Mouse (Mus musculus) lung, adult 2 months (tissue): Measurements from ENCODE around the gene Golga3. TPM values are rescaled to one million over a fixed set of nuclear protein-coding genes. Genes with fewer than 3 reads are reported as not detected.

Experiments
- DNase-seq: peaks from one replicate; pipeline ENCODE4 v3.0.0; 2022
- H3K4me1 ChIP-seq: fragments of 200-500 bp; 2 replicates; pipeline ENCODE4 v1.6.1; 2011; ENCODE audit warnings: low read length; ENCODE audit not compliant: control insufficient read depth, insufficient read depth
- H3K4me3 ChIP-seq: fragments of 200-500 bp; replicated peaks from 2 replicates; pipeline ENCODE3; 2011; ENCODE audit warnings: low read depth, mild to moderate bottlenecking, control low read depth, low read length; ENCODE audit errors: extremely low read depth
- CTCF ChIP-seq: fragments of 200-500 bp; IDR thresholded peaks from 2 replicates; pipeline ENCODE4 v1.5.1; 2011; ENCODE audit warnings: mild to moderate bottlenecking, low read length, control low read depth; ENCODE audit not compliant: insufficient read depth
- POLR2A ChIP-seq: fragments of 200-500 bp; IDR thresholded peaks from 2 replicates; pipeline ENCODE4 v1.6.1; 2011; ENCODE audit warnings: low read depth, mild to moderate bottlenecking, control low read depth, low read length, borderline replicate concordance; ENCODE audit errors: extremely low read depth
- WGBS: fragments of 180-500 bp; shearing (Covaris S2); methylation state at CpG from one replicate; pipeline ENCODE4 v1.1.7; 2018; 5-methylcytosine and 5-hydroxymethylcytosine counted together
- polyA plus RNA-seq: library from polyadenylated mRNA; depleted of rRNA; stranded (reverse); fragments of >200 nt; gene quantifications from 2 replicates; pipeline ENCODE4 v1.2.3, GENCODE M21; 2012

Gene Golga3
- polyA plus RNA-seq, 1 experiment = 11.1 TPM

DNA sequence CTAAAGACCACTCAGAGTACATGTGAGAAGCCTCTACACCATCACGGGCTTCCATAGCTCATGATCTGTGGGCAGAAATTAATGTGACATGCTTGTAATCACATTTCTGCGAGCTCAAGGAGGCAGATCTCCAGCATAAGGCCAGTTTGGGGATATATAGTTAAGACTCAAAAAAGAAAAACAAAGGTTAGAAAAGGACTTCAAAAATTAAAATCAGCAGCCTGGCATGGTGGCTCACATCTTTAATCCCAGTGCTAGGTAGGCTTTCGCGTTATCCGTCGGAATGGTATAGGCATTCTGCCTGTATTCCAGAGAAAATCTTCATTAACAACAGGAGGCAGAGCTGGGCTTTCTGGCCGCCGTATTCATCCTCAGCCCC, 53.9 kb downstream of the Golga3 start:
- Histone ChIP-seq H3K4me1 (peaks cover 8% of the 10 kb centered on the region), H3K4me3 (peak overlapping the region; percentile 88)
- 6% methylated on average over 8 of the region's 8 CpGs for WGBS
- TF ChIP-seq CTCF (no peak), POLR2A (no peak)
- no peak for DNase-seq

DNA sequence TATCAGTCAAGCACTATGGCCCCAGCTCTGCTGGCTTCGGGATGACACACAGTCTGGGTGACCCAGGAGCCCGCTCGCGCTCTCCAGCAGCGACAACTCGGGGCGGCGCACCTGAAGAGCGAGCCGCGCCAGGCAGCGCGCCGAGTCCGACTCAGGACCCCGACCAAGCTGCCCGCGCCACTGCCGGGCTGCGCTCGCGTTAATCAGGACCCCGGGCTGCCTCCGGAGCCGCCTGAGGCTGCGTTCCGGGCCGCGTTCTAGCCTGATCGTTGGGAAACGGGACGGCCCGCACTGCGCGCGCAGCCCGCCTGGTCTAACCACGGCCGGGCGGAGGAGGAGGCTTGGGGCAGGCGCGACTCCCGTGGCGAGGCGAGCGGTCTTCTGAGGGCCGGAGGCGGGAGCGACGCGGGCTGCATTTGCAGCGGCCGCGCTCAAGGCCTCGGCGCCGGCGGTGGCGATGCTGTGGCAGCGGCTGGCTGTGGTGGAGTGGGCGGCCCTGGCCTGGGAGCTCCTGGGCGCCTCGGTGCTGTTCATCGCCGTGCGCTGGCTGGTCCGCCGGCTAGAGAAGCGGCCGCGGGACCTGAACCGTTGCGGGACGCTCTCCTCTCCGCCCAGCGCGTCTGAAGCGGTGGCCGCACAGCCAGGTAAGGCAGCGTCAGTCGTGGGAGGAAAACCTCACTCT, 54.4 kb downstream of the Golga3 start, which contains the start of gene Ankle2:
Gene Ankle2 (plus strand): TSS at position 225 of the 682 bp plus-strand sequence.
- H3K4me1 ChIP-seq = peaks cover 8% of the 10 kb centered on the region
- WGBS = under 1% methylated on average over 81 of the region's 81 CpGs
- H3K4me3 ChIP-seq = peak within 1 kb of the TSS; percentile 88
- DNase-seq = peak; percentile 92
- TF ChIP-seq CTCF = no peak
- TF ChIP-seq POLR2A = no peak; the same call in 1 of the 2 replicates

DNA sequence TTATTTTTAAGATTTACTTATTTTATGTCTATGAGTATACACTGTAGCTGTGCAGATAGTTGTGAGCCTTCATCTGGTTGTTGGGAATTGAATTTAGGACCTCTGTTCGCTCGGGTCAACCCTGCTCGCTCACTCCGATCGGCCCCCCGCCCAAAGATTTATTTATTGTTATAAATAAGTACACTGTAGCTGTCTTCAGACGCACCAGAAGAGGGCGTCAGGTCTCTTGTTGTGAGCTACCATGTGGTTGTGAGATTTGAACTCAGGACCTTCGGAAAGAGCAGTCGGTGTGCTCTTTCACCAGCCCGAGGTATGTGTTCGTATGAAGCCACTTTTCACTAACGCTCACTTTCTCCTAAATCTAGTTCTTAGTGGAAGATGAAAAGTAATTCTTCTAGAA, 55.1 kb downstream of the Golga3 start:
- Histone ChIP-seq H3K4me1 (peaks cover 8% of the 10 kb centered on the region), H3K4me3 (peak overlapping the region; percentile 3)
- TF ChIP-seq CTCF (no peak), POLR2A (no peak)
- WGBS = 31% methylated on average over 13 of the region's 13 CpGs
- no peak for DNase-seq

DNA sequence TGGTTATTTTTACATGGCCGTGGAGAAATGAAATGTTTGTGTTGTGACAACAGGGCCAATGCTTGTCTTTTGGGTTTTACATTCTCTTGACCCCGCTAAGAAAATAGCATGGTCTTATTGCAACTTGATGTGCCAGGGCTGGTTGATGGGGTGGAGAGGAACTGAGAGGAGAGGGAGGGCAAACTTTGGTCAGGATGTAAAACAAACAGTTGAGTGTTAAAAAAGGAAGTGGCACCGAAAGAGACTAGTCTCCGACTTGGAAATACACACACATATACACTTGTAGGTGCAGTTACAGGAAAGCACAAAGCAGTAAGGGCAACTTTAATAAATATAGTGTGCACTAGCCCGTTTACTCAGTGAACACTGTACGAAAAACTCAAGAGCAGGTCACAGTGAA, 55.8 kb downstream of the Golga3 start:
- 41% methylated on average over 6 of the region's 6 CpGs for WGBS
- peak overlapping the region; percentile 5 for H3K4me3 ChIP-seq

DNA sequence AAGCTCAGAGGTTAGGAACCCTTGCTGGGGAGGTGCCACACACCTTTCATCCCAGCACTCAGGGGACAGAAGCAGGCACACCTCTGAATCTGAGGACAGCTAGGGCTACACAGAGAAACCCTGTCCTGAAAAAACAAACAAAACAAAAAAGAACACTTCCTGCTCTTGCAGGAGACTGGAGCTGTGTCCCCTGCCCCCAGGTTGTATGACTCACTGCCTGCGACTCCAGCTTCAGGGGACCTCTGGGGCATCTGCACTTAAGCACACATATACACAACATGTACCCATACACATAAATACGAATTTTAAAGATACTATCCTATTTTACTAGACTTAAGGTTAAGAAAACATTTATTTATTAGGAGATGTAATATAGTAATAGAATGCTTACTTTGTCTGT, 67.6 kb downstream of the Golga3 start:
- no peak for DNase-seq
- no peak for TF ChIP-seq CTCF
- TF ChIP-seq POLR2A = no peak
- Histone ChIP-seq H3K4me1 (no peaks in the 10 kb centered on the region), H3K4me3 (no peak overlapping the region)
- 74% methylated on average over 2 of the region's 2 CpGs for WGBS

More for the DNA sequence above, 55.8 kb downstream of the Golga3 start:
- no peak for TF ChIP-seq POLR2A
- TF ChIP-seq CTCF = no peak
- H3K4me1 ChIP-seq = peaks cover 8% of the 10 kb centered on the region
- no peak for DNase-seq

DNA sequence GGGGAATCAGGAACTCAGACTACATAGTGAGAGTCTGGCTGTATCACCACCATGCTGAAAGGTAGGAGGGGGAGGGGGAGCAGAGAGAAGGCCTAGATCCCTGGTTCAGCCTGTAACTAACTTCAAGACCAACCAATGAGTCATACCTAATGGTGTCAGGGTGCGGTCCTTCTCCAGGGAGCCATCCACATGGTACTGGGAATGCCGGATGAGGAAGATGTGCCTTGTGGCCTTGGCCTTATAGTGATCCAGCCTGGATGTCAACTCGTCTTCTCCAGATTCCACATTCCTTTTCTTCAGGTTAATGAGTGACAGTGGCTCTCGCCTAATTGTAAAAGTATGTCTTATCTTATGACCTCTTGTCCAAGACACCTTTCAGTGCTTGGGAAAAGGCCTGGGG, 90.4 kb downstream of the Golga3 start:
- DNase-seq = no peak
- Histone ChIP-seq H3K4me1 (peaks cover 4% of the 10 kb centered on the region), H3K4me3 (no peak overlapping the region)
- WGBS = 83% methylated on average over 4 of the region's 4 CpGs
- TF ChIP-seq CTCF (no peak), POLR2A (no peak)

DNA sequence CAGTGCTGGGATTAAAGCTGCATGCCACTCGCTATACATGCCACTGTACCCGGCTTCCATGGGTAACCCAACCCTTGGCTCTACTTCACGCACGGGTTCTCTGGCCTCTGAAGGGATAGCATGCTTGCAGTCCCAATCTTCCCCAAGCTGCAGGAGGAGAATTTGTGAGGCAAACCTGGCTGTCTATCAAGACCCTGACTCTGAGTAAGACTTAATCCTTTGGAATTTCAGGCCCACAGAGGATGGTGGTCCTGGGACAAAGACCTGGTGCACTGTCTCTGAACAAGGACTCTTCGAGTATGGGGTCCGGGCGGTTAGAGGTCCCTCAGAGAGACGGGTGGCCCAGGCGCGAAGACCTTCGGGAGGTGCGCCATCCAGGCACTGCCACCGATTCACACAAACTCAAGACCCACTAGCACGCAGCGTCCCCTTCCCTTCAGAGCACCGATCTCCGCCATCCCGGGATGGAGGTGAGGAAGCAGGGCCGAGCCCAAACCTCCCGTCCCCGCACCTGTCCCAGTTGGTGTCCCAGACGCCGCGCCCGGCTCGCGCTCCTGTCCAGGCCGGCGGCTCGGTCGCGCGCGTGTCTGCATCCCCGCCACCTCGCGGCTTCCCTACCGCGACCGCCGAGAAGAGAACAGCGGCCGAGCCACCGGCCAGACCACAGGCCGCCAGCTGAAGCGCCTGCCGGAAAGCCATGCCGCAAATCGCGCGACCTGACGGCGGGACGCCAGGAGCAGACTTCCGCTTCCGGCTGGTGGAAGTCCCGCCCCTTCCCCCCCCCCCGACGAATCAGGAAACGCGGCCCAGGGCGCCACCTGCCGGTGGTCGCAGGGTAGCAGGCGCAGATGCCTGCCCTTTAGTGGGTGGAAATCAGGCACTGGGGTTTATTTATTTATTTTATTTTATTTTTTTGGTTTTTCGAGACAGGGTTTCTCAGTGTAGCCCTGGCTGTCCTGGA, 92.9 kb downstream of the Golga3 start, which contains the start of gene Pgam5:
Gene Pgam5 (minus strand): TSS at position 773 of the 961 bp plus-strand sequence.
- peak within 1 kb of the TSS; percentile 86 for H3K4me3 ChIP-seq
- TF ChIP-seq CTCF (peak; percentile 62), POLR2A (peak; percentile 61; the same call in 1 of the 2 replicates)
- peak; percentile 83 for DNase-seq
- peaks cover 4% of the 10 kb centered on the region for H3K4me1 ChIP-seq
- under 1% methylated on average over 66 of the region's 66 CpGs for WGBS

DNA sequence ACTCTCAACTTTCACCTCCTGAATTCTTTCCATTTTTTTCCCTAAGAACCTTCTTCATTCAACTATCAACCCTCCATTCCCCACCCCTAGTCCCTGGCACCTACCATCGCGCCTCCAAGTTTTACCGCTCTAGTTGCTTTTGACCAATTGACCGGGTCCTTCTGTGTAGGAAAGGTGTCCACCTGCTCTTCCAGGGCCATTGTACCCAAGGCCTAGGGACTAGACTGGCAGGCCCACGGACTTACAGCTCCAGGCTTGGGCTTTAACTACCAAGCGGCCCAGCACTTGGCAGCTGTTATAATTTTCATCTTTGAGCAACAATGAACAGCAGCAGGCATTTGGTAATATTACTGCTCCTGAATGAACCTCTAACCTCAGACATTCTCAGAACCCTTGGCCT, 93.7 kb downstream of the Golga3 start:
- DNase-seq = no peak
- 91% methylated on average over 6 of the region's 6 CpGs for WGBS
- no peak for TF ChIP-seq CTCF
- TF ChIP-seq POLR2A = no peak
- Histone ChIP-seq H3K4me3 (no peak overlapping the region), H3K4me1 (peaks cover 4% of the 10 kb centered on the region)

DNA sequence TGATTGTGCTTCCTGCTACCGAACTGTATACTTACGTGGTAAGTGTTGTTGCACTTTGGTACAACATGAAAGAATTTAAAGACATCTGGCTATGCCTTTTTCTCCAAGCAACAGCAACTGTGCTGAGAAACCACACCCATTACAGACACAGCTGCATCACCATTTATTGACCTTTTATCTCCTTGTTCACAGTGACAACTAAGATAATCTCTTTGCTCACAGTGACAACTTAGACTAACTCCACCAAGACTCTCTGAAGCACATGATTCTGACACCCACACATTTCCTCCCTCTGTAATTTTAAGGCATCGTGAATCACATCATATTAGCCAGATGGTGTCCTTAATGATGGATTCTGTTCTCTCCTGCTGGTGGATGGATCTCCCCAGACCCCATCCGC, 97.6 kb downstream of the Golga3 start:
- TF ChIP-seq POLR2A (no peak), CTCF (no peak)
- Histone ChIP-seq H3K4me3 (no peak overlapping the region), H3K4me1 (no peaks in the 10 kb centered on the region; the same call in 1 of the 2 replicates)
- DNase-seq = no peak
- WGBS = 72% methylated on average over 4 of the region's 4 CpGs
